Mouse (Mus musculus) heart, adult 2 months (tissue): ENCODE measurements at regions not wholly inside any gene's neighbourhood (a gene's known extent, or its start where the extent isn't known, plus 50 kb on each side); places are given as distances from the start of the nearest gene placed in this dataset.
A peak's percentile ranks its signal among the peaks of the same experiment; 100 is the strongest.

Source experiments
- DNase-seq, 2 experiments: peaks; one replicate each; pipeline ENCODE4 v3.0.0; 2021
- H3K27ac ChIP-seq: fragments of 200-600 bp; 2 replicates; pipeline ENCODE4 v1.8.1; 2022
- H3K27me3 ChIP-seq: fragments of 200-500 bp; 2 replicates; pipeline ENCODE4 v1.6.1; 2012; ENCODE audit warnings: mild to moderate bottlenecking, low read length, inconsistent platforms, mixed read lengths; ENCODE audit not compliant: control insufficient read depth, insufficient read depth
- H3K36me3 ChIP-seq: fragments of 200-500 bp; 2 replicates; pipeline ENCODE4 v1.6.1; 2012; ENCODE audit warnings: low read length, inconsistent platforms; ENCODE audit not compliant: control insufficient read depth, insufficient read depth
- H3K4me1 ChIP-seq: fragments of 200-500 bp; 2 replicates; pipeline ENCODE4 v1.6.1; 2011; ENCODE audit warnings: low read length; ENCODE audit not compliant: control insufficient read depth, insufficient read depth
- H3K4me3 ChIP-seq: fragments of 200-600 bp; 2 replicates; pipeline ENCODE4 v1.8.1; 2022
- H3K79me2 ChIP-seq: fragments of 200-500 bp; replicated peaks from 2 replicates; pipeline ENCODE4 v1.6.1; 2012; ENCODE audit warnings: mild to moderate bottlenecking, inconsistent platforms, low read length, moderate library complexity, mixed read lengths; ENCODE audit not compliant: control insufficient read depth, insufficient read depth
- H3K9ac ChIP-seq: fragments of 200-500 bp; 2 replicates; pipeline ENCODE4 v1.6.1; 2012; ENCODE audit warnings: low read depth, mild to moderate bottlenecking, control low read depth, inconsistent platforms, low read length, mixed read lengths
- CTCF ChIP-seq: fragments of 200-600 bp; IDR thresholded peaks from 2 replicates; pipeline ENCODE4 v1.8.1; 2022; ENCODE audit warnings: antibody characterized with exemption, mild to moderate bottlenecking, moderate library complexity
- EP300 ChIP-seq: fragments of 200-500 bp; IDR thresholded peaks from 2 replicates; pipeline ENCODE4 v1.6.1; 2011; ENCODE audit warnings: low read depth, low read length, control low read depth; ENCODE audit not compliant: insufficient read depth
- POLR2A ChIP-seq: fragments of 200-500 bp; IDR thresholded peaks from 2 replicates; pipeline ENCODE4 v1.6.1; 2011; ENCODE audit warnings: mild to moderate bottlenecking, low read depth, low read length, control low read depth; ENCODE audit not compliant: insufficient read depth
- WGBS: fragments of 180-500 bp; shearing (Covaris S2); methylation state at CpG from one replicate; pipeline ENCODE4 v1.1.7; 2018; 5-methylcytosine and 5-hydroxymethylcytosine counted together
- intact Hi-C: fragments of 180-260 bp; cut with DNase I; formaldehyde crosslinking; loops from one replicate; pipeline ENCODE4 v1.15.1; 2025

GRCm38 (mm10) chr10:111422649-111423048 lies 50.4 kb upstream of the Nap1l1 start:
- TF ChIP-seq CTCF (no peak), POLR2A (no peak), EP300 (no peak)

More at GRCm38 (mm10) chr10:111422649-111423048, 50.4 kb upstream of the Nap1l1 start:
- no peaks in the 10 kb centered on the region for H3K79me2 ChIP-seq
- H3K4me1 ChIP-seq, result no peaks in the 10 kb centered on the region
- peak overlapping the region; percentile 36 for H3K4me3 ChIP-seq
- no peaks in the 10 kb centered on the region for H3K36me3 ChIP-seq
- peak overlapping the region; percentile 11 for H3K9ac ChIP-seq
- H3K27me3 ChIP-seq, result no peaks in the 10 kb centered on the region
- no peak overlapping the region for H3K27ac ChIP-seq
- peak; percentile 29 to 49 for DNase-seq
- 6% methylated on average over 11 of the region's 11 CpGs for WGBS
- intact Hi-C loops, result no loop called here
